Mouse (Mus musculus): ENCODE measurements around the gene Olfr862. TPM values are rescaled to one million over a fixed set of nuclear protein-coding genes. Genes with fewer than 3 reads are reported as not detected.

Gene Olfr862
- polyA plus RNA-seq (2014; fragmentation: Nextera tagmentation; extraction: Ambion mirVana): 0.17 TPM in 1 of 2 replicates, not detected in the other

GRCm38 (mm10) chr9:19887904-19888303 is at the start of gene Olfr862:
Gene Olfr862 (minus strand): TSS chr9:19888004.
- no peaks in the 10 kb centered on the region for H3K4me1 ChIP-seq (ENCODE audit: control insufficient read depth, insufficient read depth, low read length)
- ATAC-seq (ENCODE audit: low read depth) (no peak), DNase-seq (ENCODE audit: low spot score) (no peak)
- no peak within 1 kb of the TSS for H3K4me2 ChIP-seq (ENCODE audit: low read depth, low read length)
- 0 out of 2 replicates have a peak, but pooled peaks cover 7% of the 10 kb centered on the region for H3K9me3 ChIP-seq (ENCODE audit: control insufficient read depth, low read length)
- H3K27ac ChIP-seq (replicated peaks; ENCODE audit: low read depth, low read length): no peak within 1 kb of the TSS
- H3K9ac ChIP-seq (ENCODE audit: low read depth, low read length): no peak within 1 kb of the TSS
- no peaks in the 10 kb centered on the region for H3K27me3 ChIP-seq (replicated peaks; ENCODE audit: control insufficient read depth, insufficient read depth, low read length)
- no peaks in the 10 kb centered on the region for H3K36me3 ChIP-seq (ENCODE audit: control insufficient read depth, insufficient read depth, low read length)
- H3K4me3 ChIP-seq (ENCODE audit: low read depth, low read length): no peak within 1 kb of the TSS

DNA sequence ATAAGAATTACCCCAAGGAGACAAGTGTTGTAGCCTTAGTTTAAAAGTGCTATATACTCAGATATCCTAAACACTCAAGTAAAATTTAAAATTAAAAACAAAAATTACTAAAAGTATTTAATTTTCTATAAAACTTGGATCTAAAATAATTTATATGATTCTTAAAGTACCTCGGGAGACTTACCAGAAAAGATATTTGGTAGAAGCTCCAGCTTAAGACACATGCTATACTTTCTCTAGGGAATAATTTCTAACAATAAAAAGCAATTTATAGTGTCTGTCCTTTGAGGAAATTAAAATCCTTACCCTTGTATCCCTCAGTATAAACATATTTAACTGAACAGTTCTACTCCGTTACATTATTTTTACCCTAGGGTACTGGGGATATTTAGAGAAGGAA is 28.8 kb upstream of the Olfr862 start, which contains the start of gene Olfr77:
TSS of gene Olfr77 (plus strand) at position 301 of the 400 bp plus-strand sequence.
- H3K27ac ChIP-seq (replicated peaks; ENCODE audit: low read depth, low read length): no peak within 1 kb of the TSS
- no peak within 1 kb of the TSS for H3K4me2 ChIP-seq (ENCODE audit: low read depth, low read length)
- no peaks in the 10 kb centered on the region for H3K9me3 ChIP-seq (ENCODE audit: control insufficient read depth, low read length)
- WGBS: 90% methylated on average over 2 of the region's 2 CpGs
- no peaks in the 10 kb centered on the region for H3K4me1 ChIP-seq (ENCODE audit: control insufficient read depth, insufficient read depth, low read length)
- no peaks in the 10 kb centered on the region for H3K27me3 ChIP-seq (replicated peaks; ENCODE audit: control insufficient read depth, insufficient read depth, low read length)
- ATAC-seq (ENCODE audit: low read depth) (no peak), DNase-seq (ENCODE audit: low spot score) (no peak)
- no peaks in the 10 kb centered on the region for H3K36me3 ChIP-seq (ENCODE audit: control insufficient read depth, insufficient read depth, low read length)
- no peak within 1 kb of the TSS for H3K4me3 ChIP-seq (ENCODE audit: low read depth, low read length)
- no peak within 1 kb of the TSS for H3K9ac ChIP-seq (ENCODE audit: low read depth, low read length)

- no peak overlapping the region for H3K27ac ChIP-seq (replicated peaks; ENCODE audit: low read depth, low read length)
- DNase-seq (ENCODE audit: low spot score) (no peak), ATAC-seq (ENCODE audit: low read depth) (no peak)
- H3K4me1 ChIP-seq (ENCODE audit: control insufficient read depth, insufficient read depth, low read length): no peaks in the 10 kb centered on the region
- 60% methylated on average over 4 of the region's 4 CpGs for WGBS
- no peak overlapping the region for H3K9ac ChIP-seq (ENCODE audit: low read depth, low read length)
- H3K4me3 ChIP-seq (ENCODE audit: low read depth, low read length): no peak overlapping the region
- H3K4me2 ChIP-seq (ENCODE audit: low read depth, low read length): no peak overlapping the region
- no peaks in the 10 kb centered on the region for H3K27me3 ChIP-seq (replicated peaks; ENCODE audit: control insufficient read depth, insufficient read depth, low read length)
- H3K9me3 ChIP-seq (ENCODE audit: control insufficient read depth, low read length): no peaks in the 10 kb centered on the region
- H3K36me3 ChIP-seq (ENCODE audit: control insufficient read depth, insufficient read depth, low read length): no peaks in the 10 kb centered on the region
Observed at GRCm38 (mm10) chr9:19911170-19911569, 23.4 kb upstream of the Olfr862 start.

GRCm38 (mm10) chr9:19849647-19850046 is 38.2 kb downstream of the Olfr862 start, which contains the start of gene Olfr860:
Gene Olfr860 (minus strand): TSS chr9:19849747.
- Histone ChIP-seq H3K27me3 (replicated peaks; ENCODE audit: control insufficient read depth, insufficient read depth, low read length) (no peaks in the 10 kb centered on the region), H3K4me3 (ENCODE audit: low read depth, low read length) (no peak within 1 kb of the TSS), H3K9ac (ENCODE audit: low read depth, low read length) (no peak within 1 kb of the TSS), H3K4me1 (ENCODE audit: control insufficient read depth, insufficient read depth, low read length) (no peaks in the 10 kb centered on the region), H3K4me2 (ENCODE audit: low read depth, low read length) (no peak within 1 kb of the TSS), H3K27ac (replicated peaks; ENCODE audit: low read depth, low read length) (no peak within 1 kb of the TSS), H3K9me3 (ENCODE audit: control insufficient read depth, low read length) (no peaks in the 10 kb centered on the region), H3K36me3 (ENCODE audit: control insufficient read depth, insufficient read depth, low read length) (no peaks in the 10 kb centered on the region)
- DNase-seq (ENCODE audit: low spot score): no peak
- ATAC-seq (ENCODE audit: low read depth): no peak
- WGBS: 80% methylated on average over 1 of the region's 1 CpGs

Other genes with a start within 250 kb of the Olfr862 start
- gene Olfr857, start 178.6 kb downstream of the Olfr862 start, polyA plus RNA-seq (2014; fragmentation: Nextera tagmentation; extraction: Ambion mirVana): 0.40 TPM in 1 of 2 replicates, not detected in the other
- not detected in 2 replicates for gene Olfr58, start 107.7 kb downstream of the Olfr862 start, polyA plus RNA-seq (2014; fragmentation: Nextera tagmentation; extraction: Ambion mirVana)
- gene Olfr859, start 83.1 kb downstream of the Olfr862 start, polyA plus RNA-seq (2014; fragmentation: Nextera tagmentation; extraction: Ambion mirVana): 0.04 and 0.08 TPM in 2 replicates
- not detected in 2 replicates for gene Olfr860, start 38.3 kb downstream of the Olfr862 start, polyA plus RNA-seq (2014; fragmentation: Nextera tagmentation; extraction: Ambion mirVana)
- 0.18 and 0.35 TPM in 2 replicates for gene Olfr77, start 28.9 kb upstream of the Olfr862 start, polyA plus RNA-seq (2014; fragmentation: Nextera tagmentation; extraction: Ambion mirVana)
- not detected in 2 replicates for gene Olfr866, start 140.0 kb upstream of the Olfr862 start, polyA plus RNA-seq (2014; fragmentation: Nextera tagmentation; extraction: Ambion mirVana)
- not detected in 2 replicates for gene Olfr867, start 169.6 kb upstream of the Olfr862 start, polyA plus RNA-seq (2014; fragmentation: Nextera tagmentation; extraction: Ambion mirVana)
- gene Olfr868, start 210.6 kb upstream of the Olfr862 start, polyA plus RNA-seq (2014; fragmentation: Nextera tagmentation; extraction: Ambion mirVana): 0.06 TPM in 1 of 2 replicates, not detected in the other
- not detected in 2 replicates for gene Olfr869, start 241.0 kb upstream of the Olfr862 start, polyA plus RNA-seq (2014; fragmentation: Nextera tagmentation; extraction: Ambion mirVana)

Measured in embryonic facial prominence, embryonic 14.5 days (tissue).